Mouse (Mus musculus) hindbrain, embryonic 10.5 days (tissue): ENCODE results near the gene A730071L15Rik. TPM values are rescaled to one million over a fixed set of nuclear protein-coding genes. Genes with fewer than 3 reads are reported as not detected.

Experiments used
- DNase-seq: peaks from one replicate; pipeline ENCODE4 v3.0.0-alpha.2; 2017; ENCODE audit warnings: low spot score
- H3K27ac ChIP-seq: fragments of 300-500 bp; sonication (generic); 2 replicates; pipeline ENCODE4 v1.5.1; 2016; ENCODE audit warnings: mild to moderate bottlenecking, moderate library complexity
- H3K27me3 ChIP-seq: fragments of 300-500 bp; sonication (generic); 2 replicates; pipeline ENCODE4 v1.6.1; 2016; ENCODE audit warnings: mild to moderate bottlenecking; ENCODE audit not compliant: poor library complexity, insufficient read depth, severe bottlenecking
- H3K36me3 ChIP-seq: fragments of 300-500 bp; sonication (generic); 2 replicates; pipeline ENCODE4 v1.6.1; 2016; ENCODE audit warnings: mild to moderate bottlenecking, moderate library complexity
- H3K4me1 ChIP-seq: fragments of 300-500 bp; sonication (generic); replicated peaks from 2 replicates; pipeline ENCODE4 v1.6.1; 2016; ENCODE audit warnings: mild to moderate bottlenecking
- H3K4me3 ChIP-seq: fragments of 300-500 bp; sonication (generic); 2 replicates; pipeline ENCODE4 v1.5.1; 2016; ENCODE audit warnings: mild to moderate bottlenecking, moderate library complexity
- H3K9me3 ChIP-seq: fragments of 300-500 bp; sonication (generic); 2 replicates; pipeline ENCODE4 v1.6.1; 2016; ENCODE audit warnings: mild to moderate bottlenecking, moderate library complexity
- WGBS: fragments of 180-500 bp; shearing (Covaris S2); methylation state at CpG from one replicate; pipeline ENCODE4 v1.1.7; 2016; 5-methylcytosine and 5-hydroxymethylcytosine counted together
- polyA plus RNA-seq: library from polyadenylated mRNA; unstranded; fragments of >200 nt; fragmentation: Nextera tagmentation; extraction: Ambion mirVana; gene quantifications from 2 replicates; pipeline ENCODE4 v1.2.1, GENCODE M21; 2016

The A730071L15Rik gene
- polyA plus RNA-seq, 1 experiment from 2014 or later: 0.41 TPM

DNA sequence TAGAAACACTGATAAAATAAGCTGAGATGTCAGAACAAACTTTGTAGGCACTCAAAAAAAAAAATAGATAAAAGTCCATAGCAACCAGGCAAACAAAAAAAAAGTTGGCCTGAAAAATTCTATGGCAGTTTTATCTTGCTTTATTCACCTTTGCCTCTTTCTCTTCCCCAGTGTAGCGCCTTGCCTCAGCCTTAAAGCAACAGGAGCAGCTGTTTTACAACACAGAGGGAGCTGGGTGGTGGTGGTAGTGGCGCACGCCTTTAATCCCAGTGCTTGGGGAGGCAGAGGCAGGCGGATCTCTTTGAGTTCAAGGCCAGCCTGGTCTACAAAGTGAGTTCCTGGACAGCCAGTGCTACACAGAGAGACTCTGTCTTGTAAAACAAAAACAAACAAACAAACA lies 33.2 kb downstream of the A730071L15Rik start:
- Histone ChIP-seq H3K27me3 (no peaks in the 10 kb centered on the region), H3K27ac (no peak overlapping the region), H3K4me3 (no peak overlapping the region), H3K4me1 (no peaks in the 10 kb centered on the region), H3K9me3 (peaks cover 30% of the 10 kb centered on the region), H3K36me3 (no peaks in the 10 kb centered on the region)
- no peak for DNase-seq
- 82% methylated on average over 4 of the region's 4 CpGs for WGBS

DNA sequence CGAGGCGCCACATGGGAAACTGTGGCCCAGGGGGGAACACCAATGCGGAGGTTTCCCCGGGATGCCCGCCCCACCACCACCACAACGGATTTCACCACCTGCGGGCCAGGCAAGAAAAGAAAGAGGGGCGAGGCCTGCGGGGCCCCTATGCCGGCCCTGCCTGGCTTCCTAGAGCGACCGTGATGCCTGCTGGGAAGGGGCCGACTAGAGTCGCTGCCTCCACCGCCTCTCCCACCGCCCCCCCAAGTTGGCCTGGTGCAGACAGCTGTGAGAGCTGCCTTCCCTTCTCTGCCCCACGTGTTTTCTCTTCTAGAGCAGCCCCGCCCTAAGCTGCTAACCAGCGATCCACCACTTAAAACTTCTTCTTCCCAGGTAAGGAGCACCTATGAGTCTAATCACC lies 44.9 kb downstream of the A730071L15Rik start:
- 41% methylated on average over 19 of the region's 19 CpGs for WGBS
- DNase-seq: no peak
- no peak overlapping the region for H3K27ac ChIP-seq

More for the DNA sequence above, 44.9 kb downstream of the A730071L15Rik start:
- Histone ChIP-seq H3K27me3 (no peaks in the 10 kb centered on the region), H3K36me3 (no peaks in the 10 kb centered on the region), H3K4me3 (no peak overlapping the region), H3K4me1 (no peaks in the 10 kb centered on the region), H3K9me3 (0 out of 2 replicates have a peak, but pooled peaks cover 3% of the 10 kb centered on the region)

Other genes starting within 250 kb of the A730071L15Rik start
- gene Gck, start 249.9 kb upstream of the A730071L15Rik start, polyA plus RNA-seq: 2.5 and 3.8 TPM in 2 replicates
- gene Ykt6, start 244.3 kb upstream of the A730071L15Rik start, polyA plus RNA-seq: 53.4 and 54.5 TPM in 2 replicates
- gene Camk2b, start 133.7 kb upstream of the A730071L15Rik start, polyA plus RNA-seq: 1.8 and 3.6 TPM in 2 replicates
- 45.1 and 49.0 TPM in 2 replicates for gene Nudcd3, start 386 bp downstream of the A730071L15Rik start, polyA plus RNA-seq
- 0.04 TPM in 1 of 2 replicates, not detected in the other for gene Npc1l1, start 30.1 kb downstream of the A730071L15Rik start, polyA plus RNA-seq
- 116 and 121 TPM in 2 replicates for gene Ddx56, start 67.7 kb downstream of the A730071L15Rik start, polyA plus RNA-seq
- 128 and 137 TPM in 2 replicates for gene Tmed4, start 74.8 kb downstream of the A730071L15Rik start, polyA plus RNA-seq
- gene Ogdh, start 91.6 kb downstream of the A730071L15Rik start, polyA plus RNA-seq: 99.9 and 117 TPM in 2 replicates
- gene Zmiz2, start 189.0 kb downstream of the A730071L15Rik start, polyA plus RNA-seq: 15.6 and 19.0 TPM in 2 replicates
- 5,657 and 6,044 TPM in 2 replicates for gene Ppia, start 215.4 kb downstream of the A730071L15Rik start, polyA plus RNA-seq
- gene H2afv, start 244.4 kb downstream of the A730071L15Rik start, polyA plus RNA-seq: 881 and 962 TPM in 2 replicates